Mouse (Mus musculus): ENCODE measurements around the gene Sesn2. TPM values are rescaled to one million over a fixed set of nuclear protein-coding genes. Genes with fewer than 3 reads are reported as not detected.
A peak's percentile ranks its signal among the peaks of the same experiment; 100 is the strongest.

Sesn2 gene
- polyA plus RNA-seq, 1 experiment from 2014 or later = 11.7 TPM

DNA sequence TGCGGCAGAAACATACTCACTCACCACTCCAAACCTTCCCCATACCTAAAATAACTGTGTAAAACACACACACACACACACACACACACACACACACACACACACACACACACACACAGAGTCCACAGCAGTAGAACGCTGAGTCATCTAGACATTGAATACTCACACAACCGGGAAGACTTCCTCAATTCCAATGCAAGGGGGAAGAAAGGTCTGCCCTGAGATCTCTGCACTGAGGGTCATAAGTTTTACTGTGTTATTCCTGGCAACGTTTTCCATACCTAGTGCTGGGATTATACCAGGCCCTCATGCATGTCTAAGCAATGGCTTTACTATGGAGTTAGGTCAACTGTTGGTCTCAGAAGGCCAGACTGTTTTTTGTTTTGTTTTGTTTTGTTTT is 19.0 kb upstream of the Sesn2 start:
- Histone ChIP-seq H3K27me3 (ENCODE audit: low read depth, poor library complexity, severe bottlenecking) (no peaks in the 10 kb centered on the region), H3K9me3 (replicated peaks) (no peaks in the 10 kb centered on the region), H3K27ac (no peak overlapping the region), H3K4me1 (peaks cover 22% of the 10 kb centered on the region), H3K4me3 (no peak overlapping the region), H3K36me3 (peaks cover 33% of the 10 kb centered on the region)
- DNase-seq (ENCODE audit: low spot score) = no peak
- whole genome bisulfite sequencing = 87% methylated on average over 4 of the region's 4 CpGs

DNA sequence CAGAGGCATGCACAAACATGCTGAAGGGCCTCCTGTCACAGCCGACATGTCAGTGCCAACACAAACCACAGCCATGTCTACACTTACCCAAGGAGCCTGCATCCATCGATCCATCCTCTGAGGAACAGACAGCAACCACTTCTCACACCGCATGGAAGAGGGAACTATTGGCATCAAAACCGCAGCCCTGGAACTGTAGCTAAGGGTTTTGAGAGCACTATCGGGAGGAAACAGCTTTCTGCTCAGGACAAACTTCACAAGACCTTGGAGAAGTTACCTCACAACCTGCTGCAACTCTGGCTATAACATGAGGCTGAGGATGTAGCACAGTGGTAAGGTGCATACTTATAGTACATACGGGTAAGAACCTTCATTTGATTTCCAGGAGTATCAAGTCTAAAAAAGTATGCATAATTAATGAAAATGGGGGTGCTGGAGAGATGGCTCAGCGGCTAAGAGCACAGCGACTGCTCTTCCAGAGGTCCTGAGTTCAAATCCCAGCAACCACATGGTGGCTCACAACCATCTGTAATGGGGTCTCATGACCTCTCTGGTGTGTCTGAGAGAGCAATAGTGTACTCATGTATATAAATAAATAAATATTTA is 17.7 kb upstream of the Sesn2 start:
- Histone ChIP-seq H3K9me3 (replicated peaks) (no peaks in the 10 kb centered on the region), H3K27me3 (ENCODE audit: low read depth, poor library complexity, severe bottlenecking) (no peaks in the 10 kb centered on the region), H3K4me1 (peaks cover 14% of the 10 kb centered on the region), H3K36me3 (peaks cover 33% of the 10 kb centered on the region), H3K4me3 (no peak overlapping the region), H3K27ac (no peak overlapping the region)
- WGBS = 90% methylated on average over 8 of the region's 8 CpGs
- no peak for DNase-seq (ENCODE audit: low spot score)

DNA sequence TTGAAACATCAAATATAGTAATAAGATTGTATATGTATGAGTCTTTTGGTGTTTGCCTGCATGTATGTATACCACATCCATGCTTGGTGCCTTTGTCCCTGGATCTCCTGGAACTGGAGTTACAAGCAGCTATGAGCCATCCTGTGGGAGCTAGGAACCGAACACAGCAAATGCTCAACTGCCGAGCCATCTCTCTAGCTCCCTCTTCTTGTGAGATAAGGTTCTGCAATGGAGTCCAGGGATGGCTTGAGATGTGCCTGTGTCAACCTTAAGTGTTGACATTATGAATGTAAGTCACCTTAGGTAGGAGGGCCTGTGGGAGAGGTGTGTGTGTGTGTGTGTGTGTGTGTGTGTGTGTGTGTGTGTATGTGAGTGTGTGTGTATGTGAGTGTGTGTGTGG is 16.4 kb upstream of the Sesn2 start:
- 64% methylated on average over 2 of the region's 2 CpGs for WGBS
- Histone ChIP-seq H3K36me3 (peaks cover 30% of the 10 kb centered on the region), H3K9me3 (replicated peaks) (no peaks in the 10 kb centered on the region), H3K27me3 (ENCODE audit: low read depth, poor library complexity, severe bottlenecking) (no peaks in the 10 kb centered on the region), H3K4me3 (no peak overlapping the region), H3K4me1 (0 out of 2 replicates have a peak, but pooled peaks cover 4% of the 10 kb centered on the region), H3K27ac (no peak overlapping the region)
- DNase-seq (ENCODE audit: low spot score) = no peak

DNA sequence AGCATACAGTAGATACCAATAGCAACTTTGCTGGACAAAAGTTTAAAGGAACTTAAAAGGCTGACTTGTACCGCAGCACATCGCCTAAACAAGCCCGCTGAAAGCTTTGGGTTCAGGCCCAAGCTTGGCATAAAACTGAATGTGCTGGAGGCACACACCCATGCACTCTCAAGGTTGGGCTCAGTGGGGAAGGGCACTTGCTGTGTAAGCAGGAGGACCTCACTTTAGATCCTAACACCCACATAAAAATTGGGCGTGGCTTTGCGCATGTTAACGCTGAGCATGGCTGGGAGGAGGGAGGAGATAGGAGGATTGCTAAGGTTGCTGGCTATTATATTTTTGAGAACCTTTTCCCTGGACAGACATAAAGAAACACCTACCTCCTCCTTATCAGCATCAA is 14.5 kb upstream of the Sesn2 start:
- DNase-seq (ENCODE audit: low spot score) = no peak
- Histone ChIP-seq H3K9me3 (replicated peaks) (no peaks in the 10 kb centered on the region), H3K4me1 (0 out of 2 replicates have a peak, but pooled peaks cover 4% of the 10 kb centered on the region), H3K27me3 (ENCODE audit: low read depth, poor library complexity, severe bottlenecking) (no peaks in the 10 kb centered on the region), H3K27ac (no peak overlapping the region), H3K4me3 (no peak overlapping the region), H3K36me3 (peaks cover 11% of the 10 kb centered on the region)
- WGBS = 57% methylated on average over 6 of the region's 6 CpGs

DNA sequence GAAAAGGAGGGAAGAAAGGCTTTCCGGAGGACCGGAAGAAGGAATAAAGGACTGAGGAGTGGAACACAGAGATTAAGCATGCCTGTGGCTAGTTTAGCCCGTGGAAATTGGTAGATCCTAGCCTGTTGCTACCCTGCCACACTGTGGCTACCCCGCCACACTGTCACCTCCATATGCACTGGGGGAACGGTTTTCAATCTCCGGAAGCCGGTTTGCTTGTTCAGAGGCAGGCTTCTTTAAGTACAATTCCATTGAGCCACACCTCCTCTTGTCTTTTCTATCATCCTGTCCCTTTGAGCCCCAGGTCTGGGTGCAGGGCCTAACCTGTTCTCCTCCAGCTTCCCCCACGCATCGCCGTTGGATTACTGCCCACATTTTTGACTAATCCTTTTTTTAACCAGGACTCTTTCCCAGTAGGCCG is 14.0 kb upstream of the Sesn2 start:
- 29% methylated on average over 11 of the region's 11 CpGs for WGBS

DNA sequence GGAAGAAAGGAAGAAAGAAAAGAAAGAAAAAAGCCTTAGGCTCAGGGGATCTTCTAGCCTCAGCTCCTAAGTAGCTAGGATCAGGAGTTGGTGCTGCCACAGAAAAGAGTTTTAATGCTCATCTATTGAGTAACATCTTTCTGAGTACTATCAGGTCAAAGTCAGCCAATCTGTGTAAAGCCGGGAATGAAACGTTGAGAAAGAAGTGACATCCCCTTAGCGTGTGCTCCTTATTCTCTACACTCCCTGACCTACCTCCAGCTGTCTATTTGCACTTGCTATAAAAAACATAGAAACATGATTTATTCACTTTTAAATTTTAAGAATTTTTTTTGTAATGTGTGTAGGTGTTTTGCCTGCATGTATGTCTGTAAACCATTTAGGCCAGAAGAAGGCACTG is 8.9 kb upstream of the Sesn2 start:
- no peak overlapping the region for H3K4me3 ChIP-seq
- WGBS = 86% methylated on average over 3 of the region's 3 CpGs
- H3K4me1 ChIP-seq = peaks cover 6% of the 10 kb centered on the region
- DNase-seq (ENCODE audit: low spot score) = no peak
- no peaks in the 10 kb centered on the region for H3K36me3 ChIP-seq
- no peaks in the 10 kb centered on the region for H3K9me3 ChIP-seq (replicated peaks)
- H3K27me3 ChIP-seq (ENCODE audit: low read depth, poor library complexity, severe bottlenecking) = no peaks in the 10 kb centered on the region
- no peak overlapping the region for H3K27ac ChIP-seq

More for the DNA sequence above, 14.0 kb upstream of the Sesn2 start:
- Histone ChIP-seq H3K27me3 (ENCODE audit: low read depth, poor library complexity, severe bottlenecking) (no peaks in the 10 kb centered on the region), H3K4me1 (0 out of 2 replicates have a peak, but pooled peaks cover 4% of the 10 kb centered on the region), H3K4me3 (no peak overlapping the region), H3K27ac (peak overlapping the region; percentile 5), H3K9me3 (replicated peaks) (no peaks in the 10 kb centered on the region), H3K36me3 (peaks cover 7% of the 10 kb centered on the region)
- DNase-seq (ENCODE audit: low spot score) = no peak

DNA sequence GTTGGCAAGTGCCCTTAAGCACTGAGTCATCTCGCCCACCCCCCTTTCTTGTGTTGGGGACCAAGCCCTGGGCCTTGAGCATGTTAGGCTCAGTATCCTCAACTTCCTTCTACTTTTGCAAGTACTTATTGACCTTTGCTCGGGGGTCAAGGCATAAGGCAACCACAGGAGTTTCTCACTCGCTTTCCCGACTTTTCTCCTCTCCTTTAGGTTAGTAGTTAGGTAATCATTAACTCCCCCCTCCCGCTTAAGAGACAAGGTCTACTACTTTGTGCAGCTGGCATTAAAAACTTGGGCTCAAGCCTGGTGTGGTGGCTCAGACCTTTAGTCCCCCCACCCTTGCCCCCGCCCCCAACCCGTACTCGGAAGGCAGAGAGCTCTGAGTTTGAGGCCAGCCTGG is 7.8 kb upstream of the Sesn2 start:
- DNase-seq (ENCODE audit: low spot score) = no peak
- no peaks in the 10 kb centered on the region for H3K27me3 ChIP-seq (ENCODE audit: low read depth, poor library complexity, severe bottlenecking)
- no peaks in the 10 kb centered on the region for H3K9me3 ChIP-seq (replicated peaks)
- WGBS = 87% methylated on average over 8 of the region's 8 CpGs
- peaks cover 15% of the 10 kb centered on the region for H3K4me1 ChIP-seq
- no peak overlapping the region for H3K27ac ChIP-seq
- H3K36me3 ChIP-seq = no peaks in the 10 kb centered on the region
- no peak overlapping the region for H3K4me3 ChIP-seq

DNA sequence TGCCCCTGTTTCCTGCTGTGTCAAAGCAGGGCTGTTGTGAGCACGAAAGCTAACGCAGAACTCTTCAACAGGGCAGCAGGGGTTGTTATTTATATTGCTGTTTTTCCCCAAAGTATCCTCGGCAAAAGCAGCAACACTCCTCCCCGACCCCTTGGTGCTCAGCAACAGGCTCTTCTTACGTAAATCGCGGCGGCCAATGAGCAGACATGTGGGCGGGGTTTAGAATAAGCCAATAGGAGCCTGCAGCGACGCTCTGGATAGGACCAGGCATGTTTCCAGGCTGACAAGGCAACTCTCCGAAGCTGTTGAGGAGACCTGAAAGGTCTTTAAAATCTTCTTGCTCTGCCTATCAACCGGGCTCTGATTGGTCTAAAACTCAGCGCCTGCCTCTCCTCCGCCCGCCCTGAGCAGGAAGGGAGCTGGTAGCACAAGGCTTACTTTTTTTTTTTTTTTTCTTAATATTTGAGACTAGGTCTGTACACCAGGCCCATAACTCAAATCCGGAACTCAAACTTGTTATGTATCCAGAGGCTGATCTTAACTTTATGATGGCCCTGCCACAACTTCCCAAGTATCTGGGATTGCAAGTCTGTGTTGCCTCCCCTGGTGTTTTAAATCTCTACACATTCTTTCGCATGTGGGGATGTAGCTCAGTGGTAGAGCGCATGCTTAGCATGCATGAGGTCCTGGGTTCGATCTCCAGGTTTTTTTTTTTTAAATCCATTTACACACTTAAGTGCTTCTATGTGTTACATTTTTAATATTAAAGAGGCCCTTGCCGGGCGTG is 5.3 kb upstream of the Sesn2 start:
- Histone ChIP-seq H3K36me3 (no peaks in the 10 kb centered on the region), H3K9me3 (replicated peaks) (no peaks in the 10 kb centered on the region), H3K27me3 (ENCODE audit: low read depth, poor library complexity, severe bottlenecking) (no peaks in the 10 kb centered on the region), H3K4me1 (peaks cover 17% of the 10 kb centered on the region), H3K27ac (peak overlapping the region; percentile 78), H3K4me3 (peak overlapping the region; percentile 59)
- peak; percentile 83 for DNase-seq (ENCODE audit: low spot score)
- WGBS = 22% methylated on average over 22 of the region's 22 CpGs

DNA sequence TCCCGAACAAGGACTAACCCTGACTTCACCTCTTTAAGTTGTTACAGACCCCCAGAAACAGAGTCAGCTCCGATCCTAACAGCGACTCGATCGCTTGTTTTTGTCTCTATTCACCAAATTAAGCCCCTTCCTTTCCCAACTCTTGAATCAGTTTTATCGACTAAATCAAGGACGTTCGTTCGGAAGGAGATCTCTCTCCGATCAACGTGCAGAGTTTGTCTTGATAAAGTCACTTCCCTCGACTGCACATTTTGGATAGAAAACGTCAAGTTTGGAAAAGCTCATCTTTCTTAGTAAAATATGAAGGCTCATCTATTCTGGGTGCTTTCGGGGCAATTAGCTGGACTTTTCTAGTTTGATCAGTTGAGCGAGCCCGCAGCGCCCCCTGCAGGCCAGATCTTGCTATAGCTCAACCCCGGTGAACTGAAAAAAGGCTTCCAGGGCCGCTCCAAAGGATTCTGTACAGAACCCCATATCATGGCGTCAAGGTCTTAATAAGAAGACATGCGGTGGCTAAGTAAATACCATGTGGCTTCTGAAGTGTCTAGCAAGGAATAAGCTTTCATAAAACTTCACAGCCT is 4.3 kb upstream of the Sesn2 start:
- Histone ChIP-seq H3K27ac (peak overlapping the region; percentile 78), H3K4me1 (peaks cover 20% of the 10 kb centered on the region), H3K27me3 (ENCODE audit: low read depth, poor library complexity, severe bottlenecking) (no peaks in the 10 kb centered on the region), H3K36me3 (no peaks in the 10 kb centered on the region), H3K4me3 (peak overlapping the region; percentile 59), H3K9me3 (replicated peaks) (no peaks in the 10 kb centered on the region)
- DNase-seq (ENCODE audit: low spot score) = peak; percentile 93
- WGBS = 2% methylated on average over 21 of the region's 21 CpGs

DNA sequence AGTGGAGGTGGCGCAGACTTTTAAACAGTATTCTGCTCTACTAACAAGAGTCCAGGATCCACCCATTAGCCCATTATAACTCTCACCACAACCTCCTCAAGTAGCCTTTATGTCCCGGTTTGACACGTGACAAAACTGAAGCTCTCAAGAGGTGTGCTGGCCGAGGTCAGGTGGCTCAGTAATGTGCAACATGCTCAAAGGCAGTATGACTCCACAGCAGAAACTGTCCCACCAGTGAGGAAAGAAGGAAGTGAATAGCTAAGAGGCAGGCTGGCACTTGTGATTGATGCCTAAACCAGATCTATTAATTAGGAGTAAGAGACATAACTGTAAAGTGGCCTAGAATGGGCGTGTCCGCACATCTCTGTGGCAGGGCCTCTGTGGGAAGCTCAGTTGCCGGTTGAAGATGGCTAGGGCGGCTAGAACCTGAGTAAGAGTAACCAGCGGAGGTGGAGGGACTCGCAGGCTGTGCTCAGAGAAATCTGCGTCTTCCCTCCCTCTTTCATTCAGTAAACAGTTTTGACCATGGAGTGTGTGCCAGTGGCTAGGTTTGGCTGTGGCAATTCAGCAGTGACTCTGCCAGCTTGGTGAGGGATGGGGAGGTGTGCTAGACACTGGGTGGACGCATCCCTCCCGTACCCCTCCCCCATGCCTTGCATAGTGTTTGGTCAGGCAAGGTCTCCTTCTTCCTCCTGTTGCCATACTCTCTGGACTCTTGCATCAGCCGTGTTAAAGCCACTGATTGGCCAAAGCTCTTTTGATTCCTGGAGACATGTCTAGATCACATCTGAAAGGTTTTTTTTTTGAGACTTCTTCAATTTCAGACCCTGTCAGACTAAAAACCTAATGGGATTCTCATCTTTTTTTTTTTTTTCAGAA is 3.3 kb upstream of the Sesn2 start:
- no peak overlapping the region; the same call in 1 of the 2 replicates for H3K4me3 ChIP-seq
- WGBS = 32% methylated on average over 14 of the region's 14 CpGs
- peak; percentile 38 for DNase-seq (ENCODE audit: low spot score)
- H3K27me3 ChIP-seq (ENCODE audit: low read depth, poor library complexity, severe bottlenecking) = no peaks in the 10 kb centered on the region
- H3K9me3 ChIP-seq (replicated peaks) = no peaks in the 10 kb centered on the region
- H3K4me1 ChIP-seq = peaks cover 31% of the 10 kb centered on the region
- no peaks in the 10 kb centered on the region for H3K36me3 ChIP-seq
- no peak overlapping the region for H3K27ac ChIP-seq

DNA sequence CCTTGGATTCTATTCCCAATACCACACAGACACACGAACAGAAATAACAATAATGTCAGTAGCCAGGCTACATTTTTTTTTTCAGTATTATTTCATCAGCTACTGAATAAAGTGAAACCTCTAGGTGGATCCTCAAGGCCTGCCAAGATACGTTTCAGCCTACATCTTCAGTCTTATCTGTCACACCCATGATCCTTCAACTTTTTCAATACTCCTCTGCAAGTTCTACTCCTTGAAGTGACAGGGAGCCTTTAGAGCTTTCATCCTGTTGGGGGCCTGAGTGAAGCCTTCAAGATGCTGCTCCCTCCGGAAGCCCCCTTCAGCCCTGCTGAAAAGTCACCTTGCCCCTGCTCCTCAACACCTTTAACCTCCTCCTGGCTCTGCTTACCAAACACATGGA is 1.8 kb upstream of the Sesn2 start:
- no peak overlapping the region for H3K4me3 ChIP-seq
- H3K27me3 ChIP-seq (ENCODE audit: low read depth, poor library complexity, severe bottlenecking) = no peaks in the 10 kb centered on the region
- no peak overlapping the region for H3K27ac ChIP-seq
- H3K36me3 ChIP-seq = no peaks in the 10 kb centered on the region
- DNase-seq (ENCODE audit: low spot score) = no peak
- H3K9me3 ChIP-seq (replicated peaks) = no peaks in the 10 kb centered on the region
- peaks cover 40% of the 10 kb centered on the region for H3K4me1 ChIP-seq
- WGBS = 79% methylated on average over 3 of the region's 3 CpGs

DNA sequence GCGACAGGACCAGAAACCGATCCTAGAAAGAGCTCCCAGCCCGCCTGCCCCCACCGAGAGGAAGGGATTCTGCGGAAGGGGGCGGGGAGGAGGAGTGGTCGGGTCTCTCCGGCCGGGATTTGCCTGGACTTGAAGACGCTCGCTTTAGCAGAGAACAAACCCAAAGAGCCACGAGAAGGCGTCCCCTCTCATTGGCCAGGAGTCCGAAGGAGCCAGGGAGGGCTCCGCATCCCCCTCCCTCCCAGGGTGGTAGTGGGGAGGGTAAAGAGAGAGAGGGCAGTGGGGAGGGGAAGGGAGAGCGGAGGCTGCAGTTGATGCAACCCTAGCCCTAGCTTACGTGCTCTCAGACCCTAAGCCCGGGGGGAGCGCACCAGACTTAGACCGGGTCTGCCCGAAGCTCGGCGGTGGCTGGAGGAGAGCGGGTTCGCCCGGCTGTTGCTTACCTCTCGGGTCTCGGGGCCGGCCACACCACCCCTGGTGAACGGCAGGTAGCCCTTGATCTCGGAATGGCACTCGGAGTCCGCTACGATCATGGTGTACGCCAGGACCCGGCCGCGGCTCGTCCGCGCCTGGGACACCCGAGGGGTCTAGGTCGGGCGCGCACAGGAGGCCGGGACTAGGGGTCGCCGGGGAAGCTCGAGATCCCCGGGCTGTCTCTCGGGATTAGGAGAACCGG is 542 bp downstream of the Sesn2 start:
- H3K9me3 ChIP-seq (replicated peaks) = no peaks in the 10 kb centered on the region
- peak overlapping the region; percentile 83 for H3K27ac ChIP-seq
- H3K27me3 ChIP-seq (ENCODE audit: low read depth, poor library complexity, severe bottlenecking) = no peaks in the 10 kb centered on the region
- WGBS = under 1% methylated on average over 52 of the region's 52 CpGs
- peak overlapping the region; percentile 79 for H3K4me3 ChIP-seq
- H3K36me3 ChIP-seq = no peaks in the 10 kb centered on the region
- H3K4me1 ChIP-seq = peaks cover 38% of the 10 kb centered on the region
- peak; percentile 87 for DNase-seq (ENCODE audit: low spot score)

Measured in limb, embryonic 10.5 days (tissue).